ENCODE assay signal across 8 mouse cellular contexts in genomic region chr4:107177506-107177905, GRCm38 (mm10). TPM values are rescaled to one million over a fixed set of nuclear protein-coding genes. Genes with fewer than 3 reads are reported as not detected.
DNase-seq lines count a peak whose midpoint lies in the region; ATAC-seq and TF ChIP-seq lines count a peak whose summit lies in the region.

No protein-coding gene starts in this region.

- no peak for TF ChIP-seq CTCF in embryonic fibroblast, embryonic 13.5 days (IDR thresholded peaks at IDR 0.05; ENCODE audit: borderline replicate concordance, insufficient read depth, low read length)

- DNase-seq in lung, postnatal 4 days = no peak
- DNase-seq in gastrocnemius, adult 18-20 months (ENCODE audit: low spot score) = no peak

- peak overlapping the region; percentile 60 for H3K4me3 ChIP-seq in lung, embryonic 16.5 days (ENCODE audit: low read length)
- peak overlapping the region; percentile 59 for H3K4me3 ChIP-seq in embryonic fibroblast, embryonic 13.5 days (ENCODE audit: insufficient read depth, low read length)
- peak overlapping the region; percentile 99 for H3K4me3 ChIP-seq in intestine, embryonic 16.5 days (ENCODE audit: low read length)
- peak overlapping the region; percentile 99 for H3K4me3 ChIP-seq in neural tube, embryonic 15.5 days (replicated peaks)

- no peak for TF ChIP-seq POLR2A in embryonic fibroblast, embryonic 13.5 days (IDR thresholded peaks at IDR 0.05; ENCODE audit: low read depth, low read length)

- H3K4me2 ChIP-seq in lung, embryonic 16.5 days (ENCODE audit: low read depth, low read length) = peak overlapping the region; percentile 64
- peak overlapping the region; percentile 77 for H3K4me2 ChIP-seq in intestine, embryonic 16.5 days (ENCODE audit: low read depth, low read length)
- peak overlapping the region; percentile 77 for H3K4me2 ChIP-seq in neural tube, embryonic 15.5 days

- WGBS in lung, embryonic 16.5 days = 21% methylated on average over 11 of the region's 11 CpGs
- 27% methylated on average over 11 of the region's 11 CpGs for WGBS in intestine, embryonic 16.5 days
- 49% methylated on average over 11 of the region's 11 CpGs for WGBS in neural tube, embryonic 15.5 days

- ATAC-seq in lung, embryonic 16.5 days (ENCODE audit: low read depth) = no peak
- no peak for ATAC-seq in intestine, embryonic 16.5 days
- no peak for ATAC-seq in neural tube, embryonic 15.5 days (ENCODE audit: low FRiP score)
- ATAC-seq in monocyte, adult 5-6 weeks (replicated peaks; ENCODE audit: insufficient number of reproducible peaks, low FRiP score, low TSS enrichment, poor library complexity, severe bottlenecking) = no peak
- ATAC-seq in megakaryocyte progenitor cell, adult 5-6 weeks (replicated peaks; ENCODE audit: poor library complexity) = no peak

- H3K9ac ChIP-seq in lung, embryonic 16.5 days (ENCODE audit: low read length) = peak overlapping the region; percentile 72
- peak overlapping the region; percentile 94 for H3K9ac ChIP-seq in intestine, embryonic 16.5 days (ENCODE audit: low read depth, low read length)
- peak overlapping the region; percentile 87 for H3K9ac ChIP-seq in neural tube, embryonic 15.5 days (replicated peaks)

- H3K27ac ChIP-seq in lung, embryonic 16.5 days (ENCODE audit: low read length) = peak overlapping the region; percentile 99
- peak overlapping the region; percentile 82 for H3K27ac ChIP-seq in embryonic fibroblast, embryonic 13.5 days (ENCODE audit: insufficient read depth, low read length)
- peak overlapping the region; percentile 100 for H3K27ac ChIP-seq in intestine, embryonic 16.5 days (ENCODE audit: low read length)
- peak overlapping the region; percentile 99 for H3K27ac ChIP-seq in neural tube, embryonic 15.5 days (replicated peaks)

- H3K9me3 ChIP-seq in lung, embryonic 16.5 days (ENCODE audit: control insufficient read depth, low read length) = no peaks in the 10 kb centered on the region
- no peaks in the 10 kb centered on the region for H3K9me3 ChIP-seq in intestine, embryonic 16.5 days (ENCODE audit: control insufficient read depth, low read length)
- H3K9me3 ChIP-seq in neural tube, embryonic 15.5 days (replicated peaks) = no peaks in the 10 kb centered on the region

- peaks cover 16% of the 10 kb centered on the region for H3K4me1 ChIP-seq in lung, embryonic 16.5 days (replicated peaks; ENCODE audit: control insufficient read depth, insufficient read depth, low read length)
- H3K4me1 ChIP-seq in embryonic fibroblast, embryonic 13.5 days (ENCODE audit: control insufficient read depth, insufficient read depth, low read length) = peaks cover 5% of the 10 kb centered on the region; the same call in 1 of the 2 replicates
- H3K4me1 ChIP-seq in intestine, embryonic 16.5 days (ENCODE audit: control insufficient read depth, insufficient read depth, low read length) = peaks cover 24% of the 10 kb centered on the region
- peaks cover 40% of the 10 kb centered on the region for H3K4me1 ChIP-seq in neural tube, embryonic 15.5 days

- no peaks in the 10 kb centered on the region; the same call in 1 of the 2 replicates for H3K36me3 ChIP-seq in lung, embryonic 16.5 days (ENCODE audit: control insufficient read depth, insufficient read depth, low read length)
- no peaks in the 10 kb centered on the region for H3K36me3 ChIP-seq in intestine, embryonic 16.5 days (ENCODE audit: control insufficient read depth, insufficient read depth, low read length)
- peaks cover 9% of the 10 kb centered on the region; the same call in 1 of the 2 replicates for H3K36me3 ChIP-seq in neural tube, embryonic 15.5 days

- no peaks in the 10 kb centered on the region for H3K27me3 ChIP-seq in lung, embryonic 16.5 days (ENCODE audit: control insufficient read depth, insufficient read depth, low read depth, low read length)
- no peaks in the 10 kb centered on the region for H3K27me3 ChIP-seq in intestine, embryonic 16.5 days (replicated peaks; ENCODE audit: control insufficient read depth, insufficient read depth, low read length)
- H3K27me3 ChIP-seq in neural tube, embryonic 15.5 days (replicated peaks) = no peaks in the 10 kb centered on the region

RNA-seq across cellular contexts. Expression of gene Tmem59, which starts 0.7 kb away (rescaled TPM):
- polyA plus RNA-seq in lung, embryonic 16.5 days (2015; fragmentation: Nextera tagmentation; extraction: Ambion mirVana) = 496 and 538 TPM in 2 replicates
- polyA plus RNA-seq in embryonic fibroblast, embryonic 13.5 days (2011; ENCODE audit: insufficient read length, low read depth, missing spikeins) = 388 and 440 TPM in 2 replicates
- polyA plus RNA-seq in intestine, embryonic 16.5 days (2015; fragmentation: Nextera tagmentation; extraction: Ambion mirVana) = 449 TPM in 2 replicates
- polyA plus RNA-seq in neural tube, embryonic 15.5 days (2015; fragmentation: Nextera tagmentation; extraction: Ambion mirVana) = 391 and 405 TPM in 2 replicates
- 184 to 208 TPM (median 196 TPM) in 3 replicates for total RNA-seq in monocyte, adult 5-6 weeks (2017)
- total RNA-seq in megakaryocyte progenitor cell, adult 5-6 weeks (2015) = 267 and 292 TPM in 2 replicates
- total RNA-seq in megakaryocyte progenitor cell, adult 5-6 weeks (2017) = 122 and 151 TPM in 2 replicates
- 10 to 100 TPM; 74.4 to 89.6 TPM for total RNA-seq in gastrocnemius, adult 18-20 months (2021)

RNA-seq across cellular contexts. Expression of gene Tceanc2, which starts 1.4 kb away (rescaled TPM):
- 22.7 and 25.1 TPM in 2 replicates for polyA plus RNA-seq in lung, embryonic 16.5 days (2015; fragmentation: Nextera tagmentation; extraction: Ambion mirVana)
- polyA plus RNA-seq in embryonic fibroblast, embryonic 13.5 days (2011; ENCODE audit: insufficient read length, low read depth, missing spikeins) = 23.0 and 29.7 TPM in 2 replicates
- 17.6 and 19.4 TPM in 2 replicates for polyA plus RNA-seq in intestine, embryonic 16.5 days (2015; fragmentation: Nextera tagmentation; extraction: Ambion mirVana)
- polyA plus RNA-seq in neural tube, embryonic 15.5 days (2015; fragmentation: Nextera tagmentation; extraction: Ambion mirVana) = 17.7 and 36.3 TPM in 2 replicates
- total RNA-seq in monocyte, adult 5-6 weeks (2017) = 12.8 to 15.4 TPM (median 15.4 TPM) in 3 replicates
- 17.3 and 25.5 TPM in 2 replicates for total RNA-seq in megakaryocyte progenitor cell, adult 5-6 weeks (2015)
- total RNA-seq in megakaryocyte progenitor cell, adult 5-6 weeks (2017) = 20.5 and 25.3 TPM in 2 replicates
- total RNA-seq in gastrocnemius, adult 18-20 months (2021) = 10 to 100 TPM; 10.9 to 13.0 TPM

RNA-seq across cellular contexts. Expression of gene Ldlrad1, which starts 31.5 kb away (rescaled TPM):
- 0.23 and 0.72 TPM in 2 replicates for polyA plus RNA-seq in lung, embryonic 16.5 days (2015; fragmentation: Nextera tagmentation; extraction: Ambion mirVana)
- not detected in 2 replicates for polyA plus RNA-seq in embryonic fibroblast, embryonic 13.5 days (2011; ENCODE audit: insufficient read length, low read depth, missing spikeins)
- not detected in 2 replicates for polyA plus RNA-seq in intestine, embryonic 16.5 days (2015; fragmentation: Nextera tagmentation; extraction: Ambion mirVana)
- not detected in 2 replicates for polyA plus RNA-seq in neural tube, embryonic 15.5 days (2015; fragmentation: Nextera tagmentation; extraction: Ambion mirVana)
- not detected in 3 replicates for total RNA-seq in monocyte, adult 5-6 weeks (2017)
- not detected in 2 replicates for total RNA-seq in megakaryocyte progenitor cell, adult 5-6 weeks (2015)
- not detected in 2 replicates for total RNA-seq in megakaryocyte progenitor cell, adult 5-6 weeks (2017)
- total RNA-seq in gastrocnemius, adult 18-20 months (2021) = not detected
